9 mouse cellular contexts compared by ENCODE assay signal in genomic region chr8:88635474-88636397, GRCm38 (mm10). TPM values are rescaled to one million over a fixed set of nuclear protein-coding genes. Genes with fewer than 3 reads are reported as not detected.
A peak's percentile ranks its signal among the peaks of the same experiment; 100 is the strongest.
DNase-seq lines count a peak whose midpoint lies in the region; ATAC-seq and TF ChIP-seq lines count a peak whose summit lies in the region.
"Had no signal": no experiment of that assay in that cellular context is flagged by ENCODE, and none has a peak within 500 bp of the region (broad histone marks: within the 10 kb centered on the region; RNA-seq: fewer than 3 reads in every experiment).

Snx20 (minus strand) TSS chr8:88636128.

- no peak for TF ChIP-seq CTCF in kidney, adult 2 months (conservative IDR thresholded peaks at IDR 0.05; ENCODE audit: insufficient read depth, insufficient read length, low read depth, low read length)

- H3K36me3 ChIP-seq in kidney, adult 2 months (ENCODE audit: control insufficient read depth, insufficient read depth, low read length), result no peaks in the 10 kb centered on the region
- H3K36me3 ChIP-seq in kidney, embryonic 16.5 days (ENCODE audit: insufficient read depth, low read length), result no peaks in the 10 kb centered on the region
- no peaks in the 10 kb centered on the region for H3K36me3 ChIP-seq in intestine, embryonic 16.5 days (ENCODE audit: control insufficient read depth, insufficient read depth, low read length)
- no peaks in the 10 kb centered on the region for H3K36me3 ChIP-seq in hindbrain, embryonic 13.5 days
- H3K36me3 ChIP-seq: neural tube, embryonic 12.5 days had no signal

- 81% methylated on average over 14 of the region's 14 CpGs for WGBS in kidney, adult 2 months
- WGBS in kidney, embryonic 16.5 days, result 79% methylated on average over 14 of the region's 14 CpGs
- 70% methylated on average over 14 of the region's 14 CpGs for WGBS in intestine, embryonic 16.5 days
- 85% methylated on average over 14 of the region's 14 CpGs for WGBS in hindbrain, embryonic 13.5 days

- TF ChIP-seq POLR2A in kidney, adult 2 months (IDR thresholded peaks at IDR 0.05; ENCODE audit: low read depth, low read length), result no peak

- DNase-seq in kidney, adult 2 months, result peak; percentile 28
- DNase-seq in thymus, postnatal 36 days, result peak; percentile 47 to 58
- no peak for DNase-seq in right cerebral cortex, postnatal 36 days (ENCODE audit: low spot score in 2 of 2)
- DNase-seq in frontal cortex, postnatal 36 days (ENCODE audit: low spot score in 2 of 2), result no peak

- no peaks in the 10 kb centered on the region for H3K27me3 ChIP-seq in kidney, adult 2 months (replicated peaks; ENCODE audit: control insufficient read depth, insufficient read depth, low read length)
- H3K27me3 ChIP-seq in kidney, embryonic 16.5 days (ENCODE audit: insufficient read depth, low read length), result no peaks in the 10 kb centered on the region
- H3K27me3 ChIP-seq in intestine, embryonic 16.5 days (replicated peaks; ENCODE audit: control insufficient read depth, insufficient read depth, low read length), result no peaks in the 10 kb centered on the region
- H3K27me3 ChIP-seq in hindbrain, embryonic 13.5 days, result peaks cover 3% of the 10 kb centered on the region; the same call in 1 of the 2 replicates
- H3K27me3 ChIP-seq: neural tube, embryonic 12.5 days had no signal

- H3K9ac ChIP-seq in kidney, embryonic 16.5 days (replicated peaks; ENCODE audit: low read length), result no peak within 1 kb of the TSS; the same call in 1 of the 2 replicates
- H3K9ac ChIP-seq in intestine, embryonic 16.5 days (ENCODE audit: low read depth, low read length), result peak within 1 kb of the TSS; percentile 50; the same call in 1 of the 2 replicates
- H3K9ac ChIP-seq in hindbrain, embryonic 13.5 days, result no peak within 1 kb of the TSS
- H3K9ac ChIP-seq: neural tube, embryonic 12.5 days had no signal

- H3K27ac ChIP-seq in kidney, adult 2 months (ENCODE audit: insufficient read depth, low read depth, low read length), result no peak within 1 kb of the TSS
- no peak within 1 kb of the TSS for H3K27ac ChIP-seq in kidney, embryonic 16.5 days (ENCODE audit: low read length)
- peak within 1 kb of the TSS; percentile 9; the same call in 1 of the 2 replicates for H3K27ac ChIP-seq in intestine, embryonic 16.5 days (ENCODE audit: low read length)
- H3K27ac ChIP-seq in hindbrain, embryonic 13.5 days, result no peak within 1 kb of the TSS
- H3K27ac ChIP-seq: neural tube, embryonic 12.5 days had no signal

- 0 out of 2 replicates have a peak, but pooled peaks cover 4% of the 10 kb centered on the region for H3K4me1 ChIP-seq in kidney, adult 2 months (ENCODE audit: control insufficient read depth, insufficient read depth, low read length)
- H3K4me1 ChIP-seq in kidney, embryonic 16.5 days (ENCODE audit: insufficient read depth, low read length), result no peaks in the 10 kb centered on the region
- H3K4me1 ChIP-seq in intestine, embryonic 16.5 days (ENCODE audit: control insufficient read depth, insufficient read depth, low read length), result 0 out of 2 replicates have a peak, but pooled peaks cover 4% of the 10 kb centered on the region
- 0 out of 2 replicates have a peak, but pooled peaks cover 6% of the 10 kb centered on the region for H3K4me1 ChIP-seq in hindbrain, embryonic 13.5 days (replicated peaks)
- H3K4me1 ChIP-seq: neural tube, embryonic 12.5 days had no signal

- H3K9me3 ChIP-seq in kidney, embryonic 16.5 days (ENCODE audit: low read length), result no peaks in the 10 kb centered on the region
- no peaks in the 10 kb centered on the region for H3K9me3 ChIP-seq in intestine, embryonic 16.5 days (ENCODE audit: control insufficient read depth, low read length)
- H3K9me3 ChIP-seq in hindbrain, embryonic 13.5 days, result no peaks in the 10 kb centered on the region
- H3K9me3 ChIP-seq: neural tube, embryonic 12.5 days had no signal

- H3K4me2 ChIP-seq in kidney, embryonic 16.5 days (replicated peaks; ENCODE audit: low read depth, low read length), result no peak within 1 kb of the TSS
- H3K4me2 ChIP-seq in intestine, embryonic 16.5 days (ENCODE audit: low read depth, low read length), result peak within 1 kb of the TSS; percentile 32
- H3K4me2 ChIP-seq in hindbrain, embryonic 13.5 days, result no peak within 1 kb of the TSS
- H3K4me2 ChIP-seq: neural tube, embryonic 12.5 days had no signal

- no peak within 1 kb of the TSS for H3K4me3 ChIP-seq in kidney, adult 2 months (ENCODE audit: insufficient read depth, low read depth, low read length)
- no peak within 1 kb of the TSS for H3K4me3 ChIP-seq in kidney, embryonic 16.5 days (ENCODE audit: low read length)
- peak within 1 kb of the TSS; percentile 33 for H3K4me3 ChIP-seq in intestine, embryonic 16.5 days (ENCODE audit: low read length)
- no peak within 1 kb of the TSS for H3K4me3 ChIP-seq in hindbrain, embryonic 13.5 days
- H3K4me3 ChIP-seq: neural tube, embryonic 12.5 days had no signal

- no peak for ATAC-seq in kidney, embryonic 16.5 days (ENCODE audit: low FRiP score, low TSS enrichment)
- peak; percentile 73 for ATAC-seq in intestine, embryonic 16.5 days
- peak; percentile 78 for ATAC-seq in megakaryocyte progenitor cell, adult 5-6 weeks (replicated peaks; ENCODE audit: poor library complexity)
- no peak for ATAC-seq in hindbrain, embryonic 13.5 days (ENCODE audit: low FRiP score)

RNA-seq across cellular contexts. Expression of gene Snx20, which starts in this region (rescaled TPM):
- 1.8 and 2.0 TPM in 2 replicates for polyA plus RNA-seq in kidney, adult 2 months (2012; rRNA removed)
- 1.9 TPM in 2 replicates for polyA plus RNA-seq in kidney, embryonic 16.5 days (2015; fragmentation: Nextera tagmentation; extraction: Ambion mirVana)
- 2.7 and 8.0 TPM in 2 replicates for polyA plus RNA-seq in intestine, embryonic 16.5 days (2015; fragmentation: Nextera tagmentation; extraction: Ambion mirVana)
- total RNA-seq in megakaryocyte progenitor cell, adult 5-6 weeks (2015), result 14.2 and 17.2 TPM in 2 replicates
- total RNA-seq in megakaryocyte progenitor cell, adult 5-6 weeks (2017), result 12.5 and 18.7 TPM in 2 replicates
- 1.2 and 1.3 TPM in 2 replicates for polyA plus RNA-seq in hindbrain, embryonic 13.5 days (2015; fragmentation: Nextera tagmentation; extraction: Ambion mirVana)

Comparison
In these comparisons a context has a peak if more than half of its experiments do, and no peak if none do; other contexts are left out.
1. DNase-seq: peak in kidney, adult 2 months (single experiment) and thymus, postnatal 36 days (2 of 2); none in right cerebral cortex, postnatal 36 days (0 of 2) and frontal cortex, postnatal 36 days (0 of 2).
2. ATAC-seq: peak in intestine, embryonic 16.5 days (single experiment) and megakaryocyte progenitor cell, adult 5-6 weeks (single experiment); none in kidney, embryonic 16.5 days (single experiment) and hindbrain, embryonic 13.5 days (single experiment).